Mouse (Mus musculus): ENCODE measurements around the gene H2al1k.
"Not testable (repeated sequence)": the region's sequence is repeated elsewhere in the genome, so short reads cannot be mapped to it uniquely, and the experiment has no call there.

H2al1k gene

DNA sequence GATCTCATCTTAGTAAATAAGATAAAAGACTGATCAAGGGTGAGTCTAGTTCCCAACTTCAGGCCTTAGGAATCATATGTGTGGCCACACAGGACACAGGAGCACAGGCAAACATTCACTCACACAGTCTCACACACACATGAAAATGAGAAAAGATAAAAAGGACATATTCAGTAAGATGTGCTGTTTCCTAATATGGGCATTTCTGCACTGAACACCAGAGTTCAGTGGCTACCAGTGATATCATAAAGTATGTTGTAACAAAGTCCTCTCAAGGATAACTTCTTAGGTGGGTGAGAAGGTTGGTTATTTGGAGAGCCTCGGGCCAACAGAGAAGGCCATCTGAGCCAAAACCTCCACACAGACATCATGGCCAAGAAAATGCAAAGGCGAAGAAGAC is at the start of gene H2al1k:
Gene H2al1k (plus strand): TSS at position 301 of the 400 bp plus-strand sequence.
- DNase-seq (ENCODE audit: low spot score in 2 of 2) = not testable (repeated sequence)

DNA sequence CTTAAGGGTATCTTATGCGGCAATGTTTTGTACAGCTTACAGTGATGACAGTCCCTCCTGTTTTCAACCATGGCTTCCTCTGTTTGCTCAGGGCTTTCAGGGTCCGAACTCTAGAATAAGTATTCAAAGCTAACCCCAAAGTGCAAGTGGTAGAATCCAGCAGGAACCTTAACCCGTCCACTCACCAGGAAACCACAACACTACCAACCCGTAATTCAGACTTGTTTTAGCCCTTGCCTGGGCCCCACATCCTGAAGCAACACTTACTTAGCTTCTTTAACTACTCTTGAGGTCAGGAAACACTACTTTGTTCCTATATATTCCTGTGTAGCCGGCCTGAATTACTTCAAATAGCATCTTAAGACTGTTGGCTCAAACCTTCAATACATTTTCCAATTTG is 47.6 kb upstream of the H2al1k start:
- DNase-seq (ENCODE audit: low spot score in 2 of 2) = no peak

DNA sequence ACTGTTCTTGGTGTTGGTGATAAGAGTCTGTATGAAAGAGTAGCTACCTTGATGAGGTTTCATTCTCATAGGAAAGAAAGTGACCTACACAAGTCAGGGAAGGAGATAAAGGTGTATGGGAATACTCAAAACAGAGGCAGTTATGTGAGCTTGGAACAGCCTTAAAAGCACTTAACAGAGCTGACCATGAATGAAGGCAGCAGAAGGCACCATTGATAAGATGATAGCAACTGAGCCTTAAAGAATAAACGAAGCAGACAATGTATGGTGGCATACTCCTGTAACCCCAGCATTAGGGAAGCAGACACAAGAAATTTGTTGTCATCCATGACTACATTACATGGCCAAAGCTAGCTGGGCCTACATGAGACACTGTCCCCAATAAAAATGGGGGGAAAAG is 47.0 kb upstream of the H2al1k start:
- no peak for DNase-seq (ENCODE audit: low spot score in 2 of 2)

DNA sequence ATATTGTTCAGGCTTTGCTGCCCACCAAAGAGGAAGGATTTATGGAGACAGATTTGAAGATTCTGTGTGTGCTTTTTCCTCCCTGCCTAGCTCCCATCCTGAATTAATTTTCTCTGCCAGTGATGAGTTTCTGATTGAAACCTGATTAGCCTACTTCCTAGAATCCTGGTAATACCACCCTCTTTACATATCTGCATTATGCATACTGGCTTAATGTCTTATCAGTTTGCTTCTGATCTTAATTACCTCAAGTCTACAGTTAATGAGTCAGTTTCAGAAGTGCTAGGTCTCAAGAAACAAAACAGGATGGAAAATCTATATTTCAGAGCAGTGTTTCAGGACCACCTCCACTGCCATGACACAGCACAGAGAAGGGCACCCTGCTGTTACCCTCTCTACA is 34.0 kb upstream of the H2al1k start:
- DNase-seq (ENCODE audit: low spot score in 2 of 2) = not testable (repeated sequence)

DNA sequence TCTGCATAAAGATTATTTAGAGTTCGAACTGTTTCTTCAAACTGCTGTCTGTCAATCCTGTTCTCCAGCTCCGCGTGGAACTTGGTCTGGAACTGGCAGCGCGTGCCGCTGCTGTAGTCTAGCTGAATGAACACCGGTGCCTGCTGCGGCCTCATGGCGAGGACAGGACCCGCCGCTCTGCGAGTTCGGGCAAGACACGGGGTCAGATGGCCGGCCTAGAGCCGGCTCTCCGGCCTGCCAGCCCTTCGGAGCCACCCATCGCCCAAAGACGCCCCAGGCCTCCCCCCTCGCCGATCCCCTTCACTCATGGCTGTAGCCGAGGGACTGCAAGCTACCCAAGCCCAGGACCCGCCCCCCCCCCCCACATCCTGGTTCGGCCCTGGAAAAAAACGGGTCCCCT is 22.5 kb upstream of the H2al1k start:
- not testable (repeated sequence) for DNase-seq (ENCODE audit: low spot score in 2 of 2)

DNA sequence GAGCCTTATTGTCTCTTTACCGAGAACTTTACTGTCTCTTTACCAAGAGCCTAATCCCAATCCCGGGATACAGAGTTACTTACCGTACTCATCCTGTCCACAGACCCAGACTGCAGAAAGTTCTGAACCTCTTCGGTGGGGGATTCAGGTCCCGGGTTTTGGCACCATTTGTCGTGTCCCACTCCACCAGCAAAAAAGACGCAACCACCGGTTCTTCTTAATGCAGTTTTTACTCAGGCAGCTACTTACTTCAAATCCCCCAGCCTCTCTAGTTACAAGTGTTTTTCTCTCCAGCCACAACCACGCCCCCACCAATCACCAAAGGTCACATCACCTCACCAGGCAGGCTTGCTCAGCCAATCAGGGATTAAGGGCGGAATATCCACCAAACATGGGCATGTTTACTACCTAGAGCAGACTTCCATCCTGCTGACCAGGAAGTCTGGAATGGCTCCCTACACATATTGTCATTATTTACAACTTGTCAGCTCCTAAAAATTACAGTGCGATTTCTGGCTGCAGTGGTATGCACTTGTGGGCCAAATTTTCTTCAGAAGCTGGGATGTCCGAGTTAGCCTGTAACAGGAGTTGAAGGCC is 18.0 kb upstream of the H2al1k start:
- DNase-seq (ENCODE audit: low spot score in 2 of 2) = not testable (repeated sequence)

DNA sequence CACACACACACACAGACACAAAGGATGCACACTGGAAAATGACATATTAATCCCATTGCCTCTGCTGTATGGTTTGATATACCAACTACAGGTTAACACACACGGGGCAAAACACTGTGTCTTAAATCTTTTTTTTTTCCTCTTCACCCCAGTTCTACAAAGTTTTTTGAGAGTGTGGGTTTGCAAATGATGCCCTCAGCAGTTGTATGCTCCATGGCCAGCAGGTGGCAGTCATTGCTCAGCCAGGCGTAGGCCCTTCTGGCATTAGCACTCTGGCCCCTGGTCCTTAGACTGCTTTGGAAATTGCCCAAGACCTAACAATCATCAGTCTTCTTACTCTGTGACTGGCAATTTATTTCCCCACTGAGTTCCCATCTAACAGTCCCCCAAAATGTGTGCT is 17.4 kb upstream of the H2al1k start:
- DNase-seq (ENCODE audit: low spot score in 2 of 2) = peak in 1 of 2 experiments; percentile 44

DNA sequence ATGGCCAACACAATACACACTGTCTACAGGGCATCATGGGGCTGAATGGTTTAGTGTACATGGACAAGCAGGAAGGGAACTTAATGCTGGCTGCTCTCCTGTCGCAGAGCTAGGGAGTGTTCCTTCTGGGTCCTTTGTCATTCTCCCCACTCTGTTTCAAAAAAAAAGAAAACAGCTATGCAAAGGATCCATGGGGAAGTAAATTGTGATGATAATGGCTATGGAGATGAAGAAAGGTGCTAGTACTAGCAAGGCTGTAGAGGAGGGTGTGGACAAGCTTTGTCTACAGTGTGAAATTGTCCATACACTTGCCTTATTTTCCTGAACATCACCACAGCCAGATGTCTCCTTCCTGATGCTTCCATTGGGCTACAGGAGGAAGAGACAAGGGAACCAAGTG is 15.4 kb upstream of the H2al1k start:
- not testable (repeated sequence) for DNase-seq (ENCODE audit: low spot score in 2 of 2)

DNA sequence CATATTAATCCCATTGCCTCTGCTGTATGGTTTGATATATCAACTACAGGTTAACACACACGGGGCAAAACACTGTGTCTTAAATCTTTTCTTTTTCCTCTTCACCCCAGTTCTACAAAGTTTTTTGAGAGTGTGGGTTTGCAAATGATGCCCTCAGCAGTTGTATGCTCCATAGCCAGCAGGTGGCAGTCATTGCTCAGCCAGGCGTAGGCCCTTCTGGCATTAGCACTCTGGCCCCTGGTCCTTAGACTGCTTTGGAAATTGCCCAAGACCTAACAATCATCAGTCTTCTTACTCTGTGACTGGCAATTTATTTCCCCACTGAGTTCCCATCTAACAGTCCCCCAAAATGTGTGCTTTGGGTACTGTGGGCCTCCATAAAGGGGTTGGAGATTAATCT is 23.6 kb downstream of the H2al1k start:
- not testable (repeated sequence) for DNase-seq (ENCODE audit: low spot score in 2 of 2)

DNA sequence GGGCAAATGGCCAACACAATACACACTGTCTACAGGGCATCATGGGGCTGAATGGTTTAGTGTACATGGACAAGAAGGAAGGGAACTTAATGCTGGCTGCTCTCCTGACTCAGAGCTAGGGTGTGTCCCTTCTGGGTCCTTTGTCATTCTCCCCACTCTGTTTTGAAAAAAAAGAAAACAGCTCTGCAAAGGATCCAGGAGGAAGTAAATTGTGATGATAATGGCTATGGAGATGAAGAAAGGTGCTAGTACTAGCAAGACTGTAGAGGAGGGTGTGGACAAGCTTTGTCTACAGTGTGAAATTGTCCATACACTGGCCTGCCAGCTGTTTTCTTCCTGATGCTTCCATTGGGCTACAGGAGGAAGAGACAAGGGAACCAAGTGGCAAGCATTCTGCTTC is 25.5 kb downstream of the H2al1k start:
- DNase-seq (ENCODE audit: low spot score in 2 of 2) = not testable (repeated sequence)
